In the genomic region with DNA sequence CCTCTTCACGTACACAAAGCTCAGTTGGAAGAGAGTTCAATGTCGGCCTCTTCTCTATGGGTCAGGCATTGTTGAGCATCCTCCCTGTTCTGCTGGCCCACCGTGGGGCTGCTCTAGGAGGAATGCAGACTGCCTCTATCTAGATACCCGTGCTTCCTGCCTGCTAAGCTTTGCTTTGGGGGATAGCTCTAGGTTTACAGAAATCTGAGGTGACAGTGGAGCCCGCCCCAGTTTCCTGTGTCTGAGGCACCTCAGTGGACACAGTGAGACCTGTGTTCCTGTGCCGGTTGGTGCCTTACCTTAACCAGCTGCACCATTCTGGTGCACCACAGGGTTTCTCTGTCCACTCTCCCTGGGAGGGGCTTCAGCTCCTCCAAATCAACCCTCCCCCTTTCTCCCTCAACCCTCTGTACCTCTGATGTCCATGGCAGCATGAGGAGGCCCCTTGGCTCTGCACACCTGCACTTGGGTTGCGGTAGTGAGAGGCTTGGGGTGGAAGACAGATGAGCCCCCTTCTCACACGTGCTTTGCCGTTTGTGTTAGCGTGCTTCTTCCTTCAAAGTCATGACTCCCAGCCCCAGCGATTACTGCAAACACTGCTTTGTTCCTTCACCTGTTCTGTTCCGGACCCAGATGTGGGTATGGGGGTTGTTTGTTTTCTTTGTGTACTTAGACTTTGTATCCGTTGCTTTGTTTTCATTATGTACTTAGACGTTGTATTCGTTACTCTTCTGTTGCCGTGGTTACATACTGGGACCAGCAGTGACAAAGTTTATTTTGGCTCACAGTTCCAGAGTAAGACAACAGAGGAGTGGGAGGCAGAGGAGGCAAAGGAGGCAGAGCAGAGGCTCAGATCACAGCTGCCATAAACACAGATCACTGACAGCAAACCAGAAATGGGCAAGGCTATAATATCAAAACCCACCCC, we compare ENCODE assay signal across 18 mouse cellular contexts.
DNase-seq lines count a peak whose midpoint lies in the region; ATAC-seq and TF ChIP-seq lines count a peak whose summit lies in the region.
"Had no signal": no experiment of that assay in that cellular context is flagged by ENCODE, and none has a peak within 500 bp of the region (broad histone marks: within the 10 kb centered on the region; RNA-seq: fewer than 3 reads in every experiment).

No protein-coding gene starts in this region.

- no peak for TF ChIP-seq EP300 in lung, postnatal 0 days (IDR thresholded peaks at IDR 0.05)

- H3K36me3 ChIP-seq in forebrain, embryonic 12.5 days (replicated peaks), result peaks cover 5% of the 10 kb centered on the region
- no peaks in the 10 kb centered on the region for H3K36me3 ChIP-seq in forebrain, embryonic 16.5 days (ENCODE audit: control insufficient read depth, insufficient read depth)
- peaks cover 13% of the 10 kb centered on the region for H3K36me3 ChIP-seq in liver, embryonic 12.5 days
- 0 out of 2 replicates have a peak, but pooled peaks cover 2% of the 10 kb centered on the region for H3K36me3 ChIP-seq in liver, embryonic 11.5 days (ENCODE audit: control insufficient read depth, insufficient read depth, low read length)
- H3K36me3 ChIP-seq in liver, embryonic 13.5 days, result peaks cover 18% of the 10 kb centered on the region
- no peaks in the 10 kb centered on the region for H3K36me3 ChIP-seq in lung, postnatal 0 days (ENCODE audit: insufficient read depth, low read length)
- H3K36me3 ChIP-seq: midbrain, embryonic 12.5 days had no signal

- 0 out of 2 replicates have a peak overlapping the region, but pooled peaks have one; percentile 19 for H3K27ac ChIP-seq in forebrain, embryonic 12.5 days
- no peak overlapping the region for H3K27ac ChIP-seq in forebrain, embryonic 16.5 days (ENCODE audit: low read length)
- H3K27ac ChIP-seq in liver, embryonic 12.5 days, result no peak overlapping the region
- no peak overlapping the region; the same call in 1 of the 2 replicates for H3K27ac ChIP-seq in liver, embryonic 11.5 days (ENCODE audit: low read depth, low read length)
- H3K27ac ChIP-seq in liver, embryonic 13.5 days, result no peak overlapping the region
- H3K27ac ChIP-seq in lung, postnatal 0 days (ENCODE audit: low read length), result no peak overlapping the region
- H3K27ac ChIP-seq: embryonic facial prominence, embryonic 10.5 days; heart, adult 2 months; limb, embryonic 12.5 days; midbrain, embryonic 12.5 days; neural tube, embryonic 12.5 days had no signal

- no peak for ATAC-seq in forebrain, embryonic 12.5 days (ENCODE audit: low FRiP score)
- ATAC-seq in forebrain, embryonic 16.5 days, result no peak
- peak; percentile 32; the same call in 1 of the 2 replicates for ATAC-seq in liver, embryonic 12.5 days
- ATAC-seq in liver, embryonic 11.5 days (replicated peaks; ENCODE audit: low FRiP score), result no peak
- ATAC-seq in liver, embryonic 13.5 days (ENCODE audit: low read depth), result peak; percentile 47; the same call in 1 of the 2 replicates
- no peak for ATAC-seq in lung, postnatal 0 days

- DNase-seq in liver, embryonic 11.5 days (ENCODE audit: low spot score), result no peak
- no peak for DNase-seq in liver, embryonic 13.5 days
- peak; percentile 71 to 82 for DNase-seq in thymus, postnatal 10 days (ENCODE audit: low spot score in 2 of 2)
- no peak for DNase-seq in lung, postnatal 0 days (ENCODE audit: low spot score)
- DNase-seq in cerebellum, adult 9-11 months, result no peak
- DNase-seq: adrenal gland, postnatal 14 days; cerebellum, postnatal 25 days; heart, adult 2 months; kidney, adult 11 months; lung, postnatal 14 days; right cerebral cortex, adult 18-20 months had no signal

- no peak overlapping the region for H3K9ac ChIP-seq in forebrain, embryonic 12.5 days
- H3K9ac ChIP-seq in forebrain, embryonic 16.5 days (replicated peaks; ENCODE audit: low read depth, low read length), result no peak overlapping the region
- no peak overlapping the region for H3K9ac ChIP-seq in liver, embryonic 12.5 days
- H3K9ac ChIP-seq in liver, embryonic 11.5 days (ENCODE audit: low read depth, low read length), result no peak overlapping the region
- H3K9ac ChIP-seq in liver, embryonic 13.5 days, result no peak overlapping the region
- H3K9ac ChIP-seq in lung, postnatal 0 days (replicated peaks; ENCODE audit: low read depth), result no peak overlapping the region
- H3K9ac ChIP-seq: limb, embryonic 12.5 days; midbrain, embryonic 12.5 days; neural tube, embryonic 12.5 days had no signal

- H3K4me2 ChIP-seq in forebrain, embryonic 12.5 days, result no peak overlapping the region
- H3K4me2 ChIP-seq in forebrain, embryonic 16.5 days (ENCODE audit: low read length), result no peak overlapping the region
- no peak overlapping the region for H3K4me2 ChIP-seq in liver, embryonic 12.5 days
- H3K4me2 ChIP-seq in liver, embryonic 11.5 days, result no peak overlapping the region
- no peak overlapping the region for H3K4me2 ChIP-seq in liver, embryonic 13.5 days
- no peak overlapping the region for H3K4me2 ChIP-seq in lung, postnatal 0 days (replicated peaks; ENCODE audit: low read depth, low read length)
- H3K4me2 ChIP-seq: limb, embryonic 12.5 days; midbrain, embryonic 12.5 days; neural tube, embryonic 12.5 days had no signal

- no peaks in the 10 kb centered on the region for H3K9me3 ChIP-seq in forebrain, embryonic 12.5 days
- no peaks in the 10 kb centered on the region for H3K9me3 ChIP-seq in forebrain, embryonic 16.5 days (ENCODE audit: control insufficient read depth, low read length)
- no peaks in the 10 kb centered on the region for H3K9me3 ChIP-seq in liver, embryonic 12.5 days (replicated peaks)
- no peaks in the 10 kb centered on the region for H3K9me3 ChIP-seq in liver, embryonic 11.5 days (ENCODE audit: control insufficient read depth, low read length)
- no peaks in the 10 kb centered on the region for H3K9me3 ChIP-seq in liver, embryonic 13.5 days (replicated peaks)
- H3K9me3 ChIP-seq in lung, postnatal 0 days (ENCODE audit: low read length), result no peaks in the 10 kb centered on the region
- H3K9me3 ChIP-seq: embryonic facial prominence, embryonic 10.5 days; limb, embryonic 12.5 days; midbrain, embryonic 12.5 days; neural tube, embryonic 12.5 days had no signal

- peaks cover 16% of the 10 kb centered on the region for H3K4me1 ChIP-seq in forebrain, embryonic 12.5 days
- H3K4me1 ChIP-seq in forebrain, embryonic 16.5 days (replicated peaks; ENCODE audit: control insufficient read depth, insufficient read depth, low read length), result peaks cover 6% of the 10 kb centered on the region
- H3K4me1 ChIP-seq in liver, embryonic 12.5 days, result peaks cover 5% of the 10 kb centered on the region
- no peaks in the 10 kb centered on the region; the same call in 1 of the 2 replicates for H3K4me1 ChIP-seq in liver, embryonic 11.5 days (replicated peaks; ENCODE audit: control insufficient read depth, insufficient read depth, low read length)
- H3K4me1 ChIP-seq in liver, embryonic 13.5 days (replicated peaks), result peaks cover 9% of the 10 kb centered on the region
- no peaks in the 10 kb centered on the region for H3K4me1 ChIP-seq in lung, postnatal 0 days (ENCODE audit: insufficient read depth, low read depth, low read length)

- WGBS in forebrain, embryonic 12.5 days, result 77% methylated on average over 16 of the region's 16 CpGs
- 70% methylated on average over 16 of the region's 16 CpGs for WGBS in forebrain, embryonic 16.5 days
- WGBS in liver, embryonic 12.5 days (ENCODE audit: insufficient replicate concordance), result 65% methylated on average over 16 of the region's 16 CpGs
- WGBS in liver, embryonic 11.5 days, result 71% methylated on average over 16 of the region's 16 CpGs
- WGBS in liver, embryonic 13.5 days (ENCODE audit: insufficient replicate concordance), result 71% methylated on average over 16 of the region's 16 CpGs
- 47% methylated on average over 16 of the region's 16 CpGs for WGBS in lung, postnatal 0 days

- TF ChIP-seq CTCF in lung, postnatal 0 days (IDR thresholded peaks at IDR 0.05), result no peak

- H3K4me3 ChIP-seq in forebrain, embryonic 12.5 days (replicated peaks), result no peak overlapping the region
- H3K4me3 ChIP-seq in forebrain, embryonic 16.5 days (replicated peaks; ENCODE audit: low read length), result no peak overlapping the region
- H3K4me3 ChIP-seq in liver, embryonic 12.5 days, result no peak overlapping the region
- no peak overlapping the region for H3K4me3 ChIP-seq in liver, embryonic 11.5 days (ENCODE audit: low read depth, low read length)
- H3K4me3 ChIP-seq in liver, embryonic 13.5 days (replicated peaks), result no peak overlapping the region
- H3K4me3 ChIP-seq in lung, postnatal 0 days (ENCODE audit: low read depth, low read length), result no peak overlapping the region
- H3K4me3 ChIP-seq: embryonic facial prominence, embryonic 10.5 days; heart, adult 2 months; limb, embryonic 12.5 days; midbrain, embryonic 12.5 days; neural tube, embryonic 12.5 days had no signal

- H3K27me3 ChIP-seq in forebrain, embryonic 12.5 days, result no peaks in the 10 kb centered on the region
- no peaks in the 10 kb centered on the region for H3K27me3 ChIP-seq in forebrain, embryonic 16.5 days (replicated peaks; ENCODE audit: control insufficient read depth, insufficient read depth, low read length)
- H3K27me3 ChIP-seq in liver, embryonic 12.5 days (replicated peaks), result no peaks in the 10 kb centered on the region
- no peaks in the 10 kb centered on the region for H3K27me3 ChIP-seq in liver, embryonic 11.5 days (replicated peaks; ENCODE audit: control insufficient read depth, insufficient read depth, low read length)
- no peaks in the 10 kb centered on the region for H3K27me3 ChIP-seq in liver, embryonic 13.5 days
- no peaks in the 10 kb centered on the region for H3K27me3 ChIP-seq in lung, postnatal 0 days (replicated peaks; ENCODE audit: insufficient read depth, low read length)
- H3K27me3 ChIP-seq: limb, embryonic 12.5 days; midbrain, embryonic 12.5 days; neural tube, embryonic 12.5 days had no signal

Comparison
In these comparisons a context has a peak if more than half of its experiments do, and no peak if none do; other contexts are left out.
1. ATAC-seq: peak in liver, embryonic 12.5 days (single experiment) and liver, embryonic 13.5 days (single experiment); none in forebrain, embryonic 12.5 days (single experiment), forebrain, embryonic 16.5 days (single experiment), liver, embryonic 11.5 days (single experiment) and lung, postnatal 0 days (single experiment).
2. DNase-seq: peak in thymus, postnatal 10 days (2 of 2); none in liver, embryonic 11.5 days (single experiment), liver, embryonic 13.5 days (single experiment), lung, postnatal 0 days (single experiment) and cerebellum, adult 9-11 months (single experiment).